Mouse (Mus musculus) lung, postnatal 10 days (tissue): ENCODE results near the gene Atp5d.
A peak's percentile ranks its signal among the peaks of the same experiment; 100 is the strongest.

Experiments used
- DNase-seq: peaks from one replicate; pipeline ENCODE4 v3.0.0; 2021

Gene Atp5d

GRCm38 (mm10) chr10:80141786-80142529 lies 3.5 kb downstream of the Atp5d start:
- DNase-seq: peak; percentile 99

- DNase-seq: peak; percentile 61
Observed at GRCm38 (mm10) chr10:80142530-80142925, 4.1 kb downstream of the Atp5d start.

GRCm38 (mm10) chr10:80143664-80144063 lies 5.2 kb downstream of the Atp5d start:
- DNase-seq: no peak

- peak; percentile 7 for DNase-seq
Observed at GRCm38 (mm10) chr10:80144159-80144558, 5.7 kb downstream of the Atp5d start.

- DNase-seq: peak; percentile 86
Observed at GRCm38 (mm10) chr10:80144864-80145838, 6.7 kb downstream of the Atp5d start.

GRCm38 (mm10) chr10:80145896-80146295 lies 7.5 kb downstream of the Atp5d start:
- DNase-seq: peak; percentile 70

GRCm38 (mm10) chr10:80146568-80147011 lies 8.2 kb downstream of the Atp5d start:
- no peak for DNase-seq

GRCm38 (mm10) chr10:80147146-80147718 lies 8.8 kb downstream of the Atp5d start:
- no peak for DNase-seq

- DNase-seq: peak; percentile 89
Observed at GRCm38 (mm10) chr10:80147719-80148601, 9.5 kb downstream of the Atp5d start, which contains the start of gene Midn. Gene Midn, plus strand, starts transcription at chr10:80148272.

- DNase-seq: peak; percentile 97
Observed at GRCm38 (mm10) chr10:80148610-80149290, 10.3 kb downstream of the Atp5d start.

- peak; percentile 99 for DNase-seq
Observed at GRCm38 (mm10) chr10:80149291-80150225, 11.1 kb downstream of the Atp5d start.

- peak; percentile 76 for DNase-seq
Observed at GRCm38 (mm10) chr10:80150226-80151210, 12.1 kb downstream of the Atp5d start.

GRCm38 (mm10) chr10:80151211-80152034 lies 13.0 kb downstream of the Atp5d start:
- peak; percentile 90 for DNase-seq

- DNase-seq: peak; percentile 86
Observed at GRCm38 (mm10) chr10:80152071-80152872, 13.8 kb downstream of the Atp5d start.

- peak; percentile 75 for DNase-seq
Observed at GRCm38 (mm10) chr10:80152873-80153260, 14.4 kb downstream of the Atp5d start.

GRCm38 (mm10) chr10:80153713-80154112 lies 15.3 kb downstream of the Atp5d start:
- no peak for DNase-seq

- DNase-seq: no peak
Observed at GRCm38 (mm10) chr10:80154384-80154783, 16.0 kb downstream of the Atp5d start.
